Mouse (Mus musculus) liver, embryonic 18 days (tissue): ENCODE data around the gene Ankib1. TPM values are rescaled to one million over a fixed set of nuclear protein-coding genes. Genes with fewer than 3 reads are reported as not detected.

ENCODE experiments used
- polyA plus RNA-seq: library from polyadenylated mRNA; depleted of rRNA; stranded (reverse); fragments of >200 nt; gene quantifications from 2 replicates; pipeline ENCODE4 v1.2.3, GENCODE M21; 2012; rRNA removed

Gene Ankib1
- polyA plus RNA-seq = 2.8 and 2.9 TPM in 2 replicates

DNA sequence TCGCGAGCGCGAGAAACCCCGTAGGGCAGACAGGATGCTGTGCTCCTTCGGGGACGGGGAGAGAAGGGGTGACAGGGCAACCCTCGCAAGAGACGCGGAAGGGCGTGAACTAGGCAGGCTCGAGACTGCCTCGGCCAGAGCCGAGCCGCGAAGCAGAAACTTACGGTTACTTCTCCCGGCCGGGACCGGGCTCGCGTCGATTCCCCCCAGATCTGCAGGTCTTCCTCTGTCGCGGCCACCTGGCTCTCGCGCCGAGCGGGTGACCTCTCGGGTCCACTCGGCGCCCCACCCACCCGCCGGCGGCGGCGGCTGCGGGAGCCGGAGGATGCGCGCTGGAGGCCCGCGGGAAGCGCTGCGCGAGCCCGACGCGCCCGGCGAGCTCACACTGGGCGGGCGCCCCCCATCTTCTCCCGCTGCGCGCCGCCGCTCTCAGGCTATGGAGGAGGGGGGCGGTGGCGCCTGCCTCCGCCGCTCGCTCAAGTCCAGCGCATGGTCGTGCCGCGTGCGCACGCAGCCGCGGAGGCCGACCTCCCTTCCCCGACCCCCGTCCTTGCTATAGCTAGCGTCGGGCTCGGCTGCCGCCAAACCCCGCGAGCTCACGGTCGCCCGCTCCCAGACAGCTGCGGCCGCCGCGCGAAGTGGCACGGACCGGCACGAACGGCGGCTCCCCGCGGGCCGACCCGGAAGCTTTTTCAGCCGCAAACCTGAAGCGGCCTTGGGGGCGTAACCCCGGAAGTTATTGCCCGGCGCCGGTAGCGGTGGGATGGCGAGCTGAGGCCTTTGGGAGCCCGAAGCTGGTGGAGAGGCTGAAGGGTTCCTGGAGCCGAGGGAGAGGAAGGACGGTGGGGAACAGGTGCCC is at the start of gene Ankib1, which contains the start of gene Krit1:
Ankib1 (minus strand) TSS at position 493 of the 859 bp plus-strand sequence.
Krit1 (plus strand) TSS at position 752 of the 859 bp plus-strand sequence.

DNA sequence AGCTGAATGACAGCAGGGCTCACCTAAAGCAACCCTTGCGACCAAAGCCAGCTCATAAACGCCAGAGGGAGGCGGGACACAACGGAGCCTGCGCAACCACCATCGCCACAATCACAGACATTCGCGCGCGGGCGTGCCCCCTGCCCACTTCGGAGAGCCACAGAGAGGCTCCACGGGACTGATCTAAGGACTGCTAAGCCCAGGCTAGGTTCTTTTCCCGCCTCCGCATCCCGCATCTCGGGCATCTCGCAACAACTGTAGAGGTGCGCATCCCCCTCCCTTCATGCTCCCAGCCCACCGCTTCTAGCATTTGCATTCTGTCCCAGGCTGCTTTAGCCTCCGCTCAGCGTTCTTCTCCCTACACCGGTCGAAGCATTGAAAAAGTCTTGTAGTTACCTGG is 42.3 kb upstream of the Ankib1 start, which contains the start of gene Lrrd1:
Lrrd1 (plus strand) TSS at position 148 of the 400 bp plus-strand sequence.

DNA sequence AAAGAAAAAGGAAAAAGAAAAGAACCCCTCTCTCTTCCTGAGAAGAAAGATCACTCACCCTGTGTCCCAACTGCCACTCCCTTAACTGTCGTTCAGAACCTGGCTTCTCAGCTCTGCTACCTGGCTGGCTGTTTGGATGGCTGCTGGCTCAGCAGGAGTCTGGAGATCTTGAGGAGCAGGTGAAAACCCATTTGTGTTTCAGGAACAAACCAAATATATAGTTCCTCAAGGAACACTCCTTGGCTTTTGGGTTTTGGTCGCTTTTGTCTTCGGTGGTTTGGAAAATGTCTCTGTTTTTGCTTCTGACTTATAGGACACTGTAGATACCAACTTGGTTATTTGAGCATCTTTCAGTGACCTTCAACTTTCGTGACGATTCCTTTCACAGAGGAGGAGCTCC is 145.6 kb downstream of the Ankib1 start, which contains the start of gene Gatad1:
Gatad1 (minus strand) TSS at position 101 of the 400 bp plus-strand sequence.

DNA sequence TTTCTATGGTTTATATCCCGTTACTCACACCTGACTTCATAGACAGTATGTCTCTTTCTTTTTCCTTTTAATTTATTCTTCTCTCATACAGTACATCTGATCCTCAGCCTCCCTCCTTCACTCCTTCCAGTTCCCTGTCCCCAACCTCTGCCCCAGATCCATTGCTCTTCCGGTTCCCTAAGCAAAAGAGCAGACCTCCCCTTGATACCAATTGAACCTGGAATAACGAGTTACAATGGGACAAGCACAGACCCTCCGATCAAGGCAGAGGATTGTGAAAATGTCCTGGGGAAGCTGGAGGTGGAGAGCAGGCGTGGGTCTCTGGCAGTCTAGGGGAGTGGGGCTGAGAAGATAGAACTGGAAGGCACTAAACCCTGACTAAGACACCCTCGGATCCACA is 151.8 kb downstream of the Ankib1 start, which contains the start of gene Tmbim7:
Tmbim7 (plus strand) TSS at position 301 of the 400 bp plus-strand sequence.

Other genes with a start within 250 kb of the Ankib1 start
- gene 1700109H08Rik, start 231.4 kb downstream of the Ankib1 start, polyA plus RNA-seq = 1.3 and 1.4 TPM in 2 replicates
- 7.5 and 7.6 TPM in 2 replicates for gene Pex1, start 206.9 kb downstream of the Ankib1 start, polyA plus RNA-seq
- gene Rbm48, start 206.3 kb downstream of the Ankib1 start, polyA plus RNA-seq = 3.1 and 4.1 TPM in 2 replicates
- not detected in 2 replicates for gene Tmbim7, start 151.7 kb downstream of the Ankib1 start, polyA plus RNA-seq
- 24.6 and 25.6 TPM in 2 replicates for gene Gatad1, start 145.7 kb downstream of the Ankib1 start, polyA plus RNA-seq
- 10.2 and 10.3 TPM in 2 replicates for gene Krit1, start 259 bp upstream of the Ankib1 start, polyA plus RNA-seq
- gene Lrrd1, start 42.2 kb upstream of the Ankib1 start, polyA plus RNA-seq = 0.01 TPM in 2 replicates
- 2.1 and 2.3 TPM in 2 replicates for gene Mterf1a, start 91.0 kb upstream of the Ankib1 start, polyA plus RNA-seq
- 7.4 and 9.1 TPM in 2 replicates for gene Akap9, start 125.1 kb upstream of the Ankib1 start, polyA plus RNA-seq